8 mouse cellular contexts compared by ENCODE assay signal in genomic region chr11:78194411-78195100, GRCm38 (mm10). TPM values are rescaled to one million over a fixed set of nuclear protein-coding genes. Genes with fewer than 3 reads are reported as not detected.
DNase-seq lines count a peak whose midpoint lies in the region; ATAC-seq and TF ChIP-seq lines count a peak whose summit lies in the region.

No protein-coding gene starts in this region.

- no peak for TF ChIP-seq CTCF in lung, postnatal 0 days (IDR thresholded peaks at IDR 0.05)

- H3K4me3 ChIP-seq in embryonic facial prominence, embryonic 11.5 days (ENCODE audit: low read depth, low read length) = peak overlapping the region; percentile 36
- H3K4me3 ChIP-seq in lung, postnatal 0 days (ENCODE audit: low read depth, low read length) = peak overlapping the region; percentile 59

- H3K9me3 ChIP-seq in embryonic facial prominence, embryonic 11.5 days (replicated peaks; ENCODE audit: control insufficient read depth, low read length) = no peaks in the 10 kb centered on the region
- H3K9me3 ChIP-seq in lung, postnatal 0 days (ENCODE audit: low read length) = no peaks in the 10 kb centered on the region

- H3K36me3 ChIP-seq in embryonic facial prominence, embryonic 11.5 days (replicated peaks; ENCODE audit: control insufficient read depth, insufficient read depth, low read depth, low read length) = peaks cover 3% of the 10 kb centered on the region; the same call in 1 of the 2 replicates
- H3K36me3 ChIP-seq in lung, postnatal 0 days (ENCODE audit: insufficient read depth, low read length) = no peaks in the 10 kb centered on the region

- H3K4me1 ChIP-seq in embryonic facial prominence, embryonic 11.5 days (ENCODE audit: control insufficient read depth, insufficient read depth, low read length) = no peaks in the 10 kb centered on the region; the same call in 1 of the 2 replicates
- H3K4me1 ChIP-seq in lung, postnatal 0 days (ENCODE audit: insufficient read depth, low read depth, low read length) = peaks cover 8% of the 10 kb centered on the region; the same call in 1 of the 2 replicates

- peak; percentile 39 for ATAC-seq in embryonic facial prominence, embryonic 11.5 days (replicated peaks; ENCODE audit: insufficient number of reproducible peaks, low FRiP score, low TSS enrichment, low read depth)
- peak; percentile 87 for ATAC-seq in lung, postnatal 0 days
- ATAC-seq in activated CD4-positive, CD25-positive, alpha-beta regulatory T cell, adult 4 months = no peak

- no peak overlapping the region for H3K27ac ChIP-seq in embryonic facial prominence, embryonic 11.5 days (replicated peaks; ENCODE audit: low read depth, low read length)
- peak overlapping the region; percentile 47 for H3K27ac ChIP-seq in lung, postnatal 0 days (ENCODE audit: low read length)

- H3K27me3 ChIP-seq in embryonic facial prominence, embryonic 11.5 days (ENCODE audit: control insufficient read depth, insufficient read depth, low read length) = no peaks in the 10 kb centered on the region
- H3K27me3 ChIP-seq in lung, postnatal 0 days (replicated peaks; ENCODE audit: insufficient read depth, low read length) = no peaks in the 10 kb centered on the region

- peak overlapping the region; percentile 35; the same call in 1 of the 2 replicates for H3K9ac ChIP-seq in embryonic facial prominence, embryonic 11.5 days (replicated peaks; ENCODE audit: low read length)
- no peak overlapping the region; the same call in 1 of the 2 replicates for H3K9ac ChIP-seq in lung, postnatal 0 days (replicated peaks; ENCODE audit: low read depth)

- TF ChIP-seq EP300 in lung, postnatal 0 days (IDR thresholded peaks at IDR 0.05) = no peak

- peak; percentile 90 for DNase-seq in adrenal gland, adult 2 months
- peak; percentile 78 for DNase-seq in embryonic facial prominence, embryonic 11.5 days (ENCODE audit: low spot score)
- peak; percentile 66 to 81 for DNase-seq in heart, adult 9 months (ENCODE audit: low spot score in 2 of 2)
- DNase-seq in kidney, adult 8-10 months = peak; percentile 69 to 85
- peak; percentile 89 for DNase-seq in lung, postnatal 0 days (ENCODE audit: low spot score)
- DNase-seq in ovary, adult 18-20 months (ENCODE audit: low spot score) = peak; percentile 65
- peak; percentile 84 for DNase-seq in urinary bladder, postnatal 14 days (ENCODE audit: low spot score)

- H3K4me2 ChIP-seq in embryonic facial prominence, embryonic 11.5 days (ENCODE audit: low read depth, low read length) = peak overlapping the region; percentile 54
- peak overlapping the region; percentile 64 for H3K4me2 ChIP-seq in lung, postnatal 0 days (replicated peaks; ENCODE audit: low read depth, low read length)

- WGBS in embryonic facial prominence, embryonic 11.5 days = 2% methylated on average over 30 of the region's 30 CpGs
- WGBS in lung, postnatal 0 days = 1% methylated on average over 30 of the region's 30 CpGs

RNA-seq across cellular contexts. Expression of gene Proca1, which starts 1.4 kb away (rescaled TPM):
- 10 to 100 TPM; 20.5 to 24.4 TPM for total RNA-seq in adrenal gland, adult 2 months (2021)
- 1.2 and 1.6 TPM in 2 replicates for polyA plus RNA-seq in adrenal gland, adult 2 months (2012; rRNA removed)
- polyA plus RNA-seq in embryonic facial prominence, embryonic 11.5 days (2014; fragmentation: Nextera tagmentation; extraction: Ambion mirVana) = 1.2 and 1.7 TPM in 2 replicates
- 8.1 and 11.2 TPM in 2 replicates for polyA plus RNA-seq in lung, postnatal 0 days (2015; fragmentation: Nextera tagmentation; extraction: Ambion mirVana)
- polyA plus RNA-seq in activated CD4-positive, CD25-positive, alpha-beta regulatory T cell, adult 4 months (2017; shearing (Covaris generic)) = 1 to 10 TPM in 1 of 2 experiments, under 1 TPM in 1; 0.49 to 2.5 TPM

RNA-seq across cellular contexts. Expression of gene Rab34, which starts 6.3 kb away (rescaled TPM):
- 10 to 100 TPM; 64.7 to 99.1 TPM for total RNA-seq in adrenal gland, adult 2 months (2021)
- polyA plus RNA-seq in adrenal gland, adult 2 months (2012; rRNA removed) = 240 and 334 TPM in 2 replicates
- polyA plus RNA-seq in embryonic facial prominence, embryonic 11.5 days (2014; fragmentation: Nextera tagmentation; extraction: Ambion mirVana) = 139 and 140 TPM in 2 replicates
- polyA plus RNA-seq in lung, postnatal 0 days (2015; fragmentation: Nextera tagmentation; extraction: Ambion mirVana) = 103 and 104 TPM in 2 replicates
- not detected for polyA plus RNA-seq in activated CD4-positive, CD25-positive, alpha-beta regulatory T cell, adult 4 months (2017; shearing (Covaris generic))

RNA-seq across cellular contexts. Expression of gene Rpl23a, which starts 11.2 kb away (rescaled TPM):
- 1,000 to 10,000 TPM; 1,792 to 2,242 TPM for total RNA-seq in adrenal gland, adult 2 months (2021)
- polyA plus RNA-seq in adrenal gland, adult 2 months (2012; rRNA removed) = 21.4 and 29.1 TPM in 2 replicates
- polyA plus RNA-seq in embryonic facial prominence, embryonic 11.5 days (2014; fragmentation: Nextera tagmentation; extraction: Ambion mirVana) = 1,340 and 1,370 TPM in 2 replicates
- 991 and 1,079 TPM in 2 replicates for polyA plus RNA-seq in lung, postnatal 0 days (2015; fragmentation: Nextera tagmentation; extraction: Ambion mirVana)
- polyA plus RNA-seq in activated CD4-positive, CD25-positive, alpha-beta regulatory T cell, adult 4 months (2017; shearing (Covaris generic)) = 1,000 to 10,000 TPM; 3,988 to 4,036 TPM

RNA-seq across cellular contexts. Expression of gene Tlcd1, which starts 18.0 kb away (rescaled TPM):
- total RNA-seq in adrenal gland, adult 2 months (2021) = 10 to 100 TPM; 40.4 to 61.5 TPM
- 319 and 423 TPM in 2 replicates for polyA plus RNA-seq in adrenal gland, adult 2 months (2012; rRNA removed)
- 8.9 and 10.9 TPM in 2 replicates for polyA plus RNA-seq in embryonic facial prominence, embryonic 11.5 days (2014; fragmentation: Nextera tagmentation; extraction: Ambion mirVana)
- polyA plus RNA-seq in lung, postnatal 0 days (2015; fragmentation: Nextera tagmentation; extraction: Ambion mirVana) = 18.2 and 20.0 TPM in 2 replicates
- 1 to 10 TPM; 2.3 to 4.3 TPM for polyA plus RNA-seq in activated CD4-positive, CD25-positive, alpha-beta regulatory T cell, adult 4 months (2017; shearing (Covaris generic))

RNA-seq across cellular contexts. Expression of gene Nek8, which starts 18.1 kb away (rescaled TPM):
- 10 to 100 TPM in 1 of 2 experiments, 1 to 10 TPM in 1; 6.5 to 12.1 TPM for total RNA-seq in adrenal gland, adult 2 months (2021)
- polyA plus RNA-seq in adrenal gland, adult 2 months (2012; rRNA removed) = 26.7 and 30.5 TPM in 2 replicates
- 8.6 and 8.9 TPM in 2 replicates for polyA plus RNA-seq in embryonic facial prominence, embryonic 11.5 days (2014; fragmentation: Nextera tagmentation; extraction: Ambion mirVana)
- polyA plus RNA-seq in lung, postnatal 0 days (2015; fragmentation: Nextera tagmentation; extraction: Ambion mirVana) = 11.7 and 14.4 TPM in 2 replicates
- polyA plus RNA-seq in activated CD4-positive, CD25-positive, alpha-beta regulatory T cell, adult 4 months (2017; shearing (Covaris generic)) = 10 to 100 TPM in 1 of 2 experiments, 1 to 10 TPM in 1; 9.4 to 13.2 TPM

Comparison
In these comparisons a context has a peak if more than half of its experiments do, and no peak if none do; other contexts are left out.
1. RNA of gene Rab34, which starts 6.3 kb away (polyA plus RNA-seq): 240 to 334 TPM in adrenal gland, adult 2 months, 139 to 140 TPM in embryonic facial prominence, embryonic 11.5 days and 103 to 104 TPM in lung, postnatal 0 days; not detected in activated CD4-positive, CD25-positive, alpha-beta regulatory T cell, adult 4 months; every median in the first group is over 10 times any median in the second.
2. RNA of gene Rpl23a, which starts 11.2 kb away (polyA plus RNA-seq): 3,988 to 4,036 TPM in activated CD4-positive, CD25-positive, alpha-beta regulatory T cell, adult 4 months, 1,340 to 1,370 TPM in embryonic facial prominence, embryonic 11.5 days and 991 to 1,079 TPM in lung, postnatal 0 days; 21.4 to 29.1 TPM in adrenal gland, adult 2 months; every median in the first group is over 10 times any median in the second.
3. Peak in every context shown above with its lines, with median percentiles within 50 percentile points of each other: DNase-seq.